Mouse (Mus musculus): ENCODE data around the gene Slc16a10.

- no peak for TF ChIP-seq CTCF (IDR thresholded peaks at IDR 0.05; ENCODE audit: low read depth, low read length)
- TF ChIP-seq POLR2A (IDR thresholded peaks at IDR 0.05; ENCODE audit: borderline replicate concordance, low read depth, low read length) = no peak
Measured at GRCm38 (mm10) chr10:40000746-40001145, 141.3 kb downstream of the Slc16a10 start.
